Mouse (Mus musculus) gastrocnemius, postnatal 10 days (tissue): ENCODE results near the gene Srgap2. TPM values are rescaled to one million over a fixed set of nuclear protein-coding genes. Genes with fewer than 3 reads are reported as not detected.

Source experiments
- DNase-seq: peaks from one replicate; pipeline ENCODE4 v3.0.0; 2021; ENCODE audit warnings: mixed read lengths
- microRNA-seq, 2 experiments: library from miRNA; unstranded; fragments of <30 nt; microRNA quantifications; one replicate each; pipeline ENCODE4 v1.2.0; 2021
- total RNA-seq, 2 experiments: library from RNA; stranded (reverse); gene quantifications; 2 replicates each; pipeline ENCODE4 v1.2.3; 2021

Gene Srgap2
- total RNA-seq, 2 experiments from 2014 or later = 43.7 to 53.7 TPM

GRCm38 (mm10) chr1:131245926-131246325 lies 281.2 kb downstream of the Srgap2 start:
- peak; percentile 44 for DNase-seq

- peak; percentile 79 for DNase-seq
Observed at GRCm38 (mm10) chr1:131245089-131245856, 281.9 kb downstream of the Srgap2 start, which contains the start of gene Rassf5. Gene Rassf5 (minus strand): TSS chr1:131245258.

GRCm38 (mm10) chr1:131244536-131245088 lies 282.5 kb downstream of the Srgap2 start:
- DNase-seq = peak; percentile 23

- no peak for DNase-seq
Observed at GRCm38 (mm10) chr1:131242956-131243355, 284.2 kb downstream of the Srgap2 start.

DNA sequence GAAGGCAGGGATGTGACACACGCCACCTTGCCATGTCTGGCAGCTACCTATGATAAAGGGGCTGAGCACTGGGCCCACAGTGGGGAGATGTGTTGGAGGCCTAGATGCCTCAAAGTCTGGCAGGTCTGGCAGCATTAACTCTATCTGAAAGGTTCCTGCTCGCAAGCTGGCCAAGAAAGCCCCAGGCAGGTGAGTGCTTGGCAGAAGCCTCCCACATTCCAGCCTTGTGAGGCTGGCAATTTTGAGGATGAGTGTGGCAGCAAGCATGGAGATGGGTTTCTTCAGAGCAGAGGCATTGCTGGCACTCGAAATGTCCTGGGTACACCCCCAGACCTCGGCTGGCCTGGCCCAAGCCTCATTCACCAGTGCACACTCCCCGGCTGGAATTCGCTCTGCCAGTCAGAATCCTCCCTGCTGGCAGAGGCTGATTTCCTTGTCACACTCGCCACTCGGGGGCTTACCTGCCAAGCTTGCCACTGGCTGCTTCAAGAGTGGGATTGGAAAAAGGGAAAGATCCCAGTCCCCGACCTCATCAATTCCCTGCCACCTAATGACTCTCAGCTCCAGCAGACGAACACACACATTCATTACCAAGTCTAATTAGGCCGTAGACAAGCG lies 287.5 kb downstream of the Srgap2 start:
- DNase-seq = no peak

GRCm38 (mm10) chr1:131238931-131239381 lies 288.2 kb downstream of the Srgap2 start:
- peak; percentile 66 for DNase-seq

DNA sequence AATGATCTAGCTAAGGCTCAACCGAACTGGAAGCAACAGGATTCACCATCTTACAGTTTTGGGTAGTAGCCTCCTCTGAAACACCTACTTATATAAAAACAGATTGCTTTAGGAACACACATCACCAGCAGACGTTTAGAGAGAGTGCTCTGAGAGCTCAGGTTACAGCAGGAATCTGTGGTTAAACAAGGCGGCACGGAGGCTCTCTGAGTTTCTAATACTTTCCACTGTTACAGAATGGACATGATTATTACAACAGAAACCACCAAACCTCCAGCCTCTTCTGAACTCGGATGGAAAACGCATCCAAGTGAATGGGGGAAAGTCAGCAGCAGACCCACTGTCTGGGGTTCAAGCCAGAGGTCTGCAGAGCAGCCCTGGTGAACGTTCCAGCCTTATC lies 291.1 kb downstream of the Srgap2 start:
- no peak for DNase-seq

Small RNA genes within 50 kb of the gene (microRNA-seq; reads per million reads assigned to microRNA genes)
- 0 reads per million in 2 experiments for gene Gm24273

Other genes starting within 250 kb of the Srgap2 start
- gene Ikbke, start 247.7 kb downstream of the Srgap2 start, total RNA-seq = 1 to 10 TPM; 2.8 to 3.6 TPM
- gene Fam72a, start 551 bp upstream of the Srgap2 start, total RNA-seq = 1 to 10 TPM; 1.0 to 1.4 TPM
- not detected for gene Avpr1b, start 71.9 kb upstream of the Srgap2 start, total RNA-seq
- gene Ctse, start 111.0 kb upstream of the Srgap2 start, total RNA-seq = 1 to 10 TPM in 1 of 2 experiments, under 1 TPM in 1; 0.56 to 4.4 TPM
- gene Rab7b, start 161.3 kb upstream of the Srgap2 start, total RNA-seq = 1 to 10 TPM; 6.3 to 9.2 TPM
- not detected for gene Slc26a9, start 216.7 kb upstream of the Srgap2 start, total RNA-seq